Mouse (Mus musculus) thymus, adult 18-20 months (tissue): Measurements from ENCODE around the gene Ogfr.

Source experiments
- DNase-seq, 2 experiments: peaks; one replicate each; pipeline ENCODE4 v3.0.0; 2022; ENCODE audit warnings: mixed read lengths in 2 of 2

The Ogfr gene

GRCm38 (mm10) chr2:180604781-180605180 lies 15.7 kb downstream of the Ogfr start:
- DNase-seq, result no peak

GRCm38 (mm10) chr2:180610283-180610682 lies 21.2 kb downstream of the Ogfr start:
- no peak for DNase-seq

GRCm38 (mm10) chr2:180611882-180612281 lies 22.8 kb downstream of the Ogfr start:
- no peak for DNase-seq

GRCm38 (mm10) chr2:180641576-180642554 lies 52.8 kb downstream of the Ogfr start:
- no peak for DNase-seq

GRCm38 (mm10) chr2:180642555-180643260 lies 53.7 kb downstream of the Ogfr start, which contains the start of gene Tcfl5:
Gene Tcfl5 (minus strand): TSS chr2:180642708.
- no peak for DNase-seq

- no peak for DNase-seq
These were observed 54.6 kb downstream of the Ogfr start for GRCm38 (mm10) chr2:180643626-180644025.
